Mouse (Mus musculus) thymus, postnatal 36 days (tissue): ENCODE results near the gene Cyp2a5.
"Not testable (repeated sequence)": the region's sequence is repeated elsewhere in the genome, so short reads cannot be mapped to it uniquely, and the experiment has no call there.

ENCODE experiments used
- DNase-seq, 2 experiments: peaks; one replicate each; pipeline ENCODE4 v3.0.0; 2022; ENCODE audit warnings: mixed read lengths in 2 of 2

The Cyp2a5 gene

DNA sequence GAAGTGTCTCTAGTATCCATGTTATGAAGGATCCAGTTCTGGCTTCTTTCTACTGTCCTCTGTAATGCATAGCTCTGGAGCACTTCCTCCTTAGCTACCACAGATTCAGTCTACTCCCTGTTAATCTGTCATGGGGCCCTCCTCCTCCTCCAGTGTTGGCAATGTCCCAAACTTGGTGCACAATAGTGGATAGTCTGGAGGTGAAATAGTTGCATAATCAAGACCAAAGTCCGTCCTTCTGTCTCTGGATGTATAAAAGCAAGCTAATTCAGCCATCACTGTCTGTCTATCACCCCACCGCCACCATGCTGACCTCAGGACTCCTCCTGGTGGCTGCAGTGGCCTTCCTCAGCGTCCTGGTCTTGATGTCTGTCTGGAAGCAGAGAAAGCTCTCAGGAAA lies at the start of gene Cyp2a5:
Gene Cyp2a5 (plus strand): TSS at position 247 of the 400 bp plus-strand sequence.
- DNase-seq, result not testable (repeated sequence)

GRCm38 (mm10) chr7:26786013-26786412 lies 49.1 kb upstream of the Cyp2a5 start:
- not testable (repeated sequence) for DNase-seq

- DNase-seq, result no peak
Measured at GRCm38 (mm10) chr7:26789984-26790383, 45.1 kb upstream of the Cyp2a5 start.

- no peak for DNase-seq
Measured at GRCm38 (mm10) chr7:26800104-26800503, 35.0 kb upstream of the Cyp2a5 start.

- DNase-seq, result no peak
Measured at GRCm38 (mm10) chr7:26800996-26801395, 34.1 kb upstream of the Cyp2a5 start.

DNA sequence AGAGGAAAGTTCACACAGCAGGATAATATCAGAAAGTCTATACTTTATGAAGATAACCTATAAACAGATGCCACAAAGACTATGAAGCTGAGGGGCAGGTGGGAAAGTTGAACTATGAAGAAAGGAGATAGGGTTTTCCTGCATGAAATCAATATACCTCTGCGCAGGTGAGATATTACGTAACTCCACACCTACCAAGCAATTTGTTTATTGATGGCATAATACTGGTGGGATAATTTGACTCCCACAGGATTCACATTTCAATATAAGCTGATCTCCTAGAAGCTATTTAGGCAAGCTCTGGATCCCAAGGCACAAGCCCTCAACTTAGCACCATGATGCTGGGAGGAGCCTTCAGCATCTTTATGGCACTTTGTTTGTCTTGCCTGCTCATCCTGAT lies 26.5 kb upstream of the Cyp2a5 start, which contains the start of gene Cyp2g1:
Gene Cyp2g1 (plus strand): TSS at position 301 of the 400 bp plus-strand sequence.
- no peak for DNase-seq

GRCm38 (mm10) chr7:26831556-26832292 lies 3.4 kb upstream of the Cyp2a5 start:
- DNase-seq, result not testable (repeated sequence)

- DNase-seq, result not testable (repeated sequence)
Measured at GRCm38 (mm10) chr7:26832668-26833067, 2.4 kb upstream of the Cyp2a5 start.

- DNase-seq, result not testable (repeated sequence)
Measured at GRCm38 (mm10) chr7:26843400-26843799, 8.3 kb downstream of the Cyp2a5 start.

DNA sequence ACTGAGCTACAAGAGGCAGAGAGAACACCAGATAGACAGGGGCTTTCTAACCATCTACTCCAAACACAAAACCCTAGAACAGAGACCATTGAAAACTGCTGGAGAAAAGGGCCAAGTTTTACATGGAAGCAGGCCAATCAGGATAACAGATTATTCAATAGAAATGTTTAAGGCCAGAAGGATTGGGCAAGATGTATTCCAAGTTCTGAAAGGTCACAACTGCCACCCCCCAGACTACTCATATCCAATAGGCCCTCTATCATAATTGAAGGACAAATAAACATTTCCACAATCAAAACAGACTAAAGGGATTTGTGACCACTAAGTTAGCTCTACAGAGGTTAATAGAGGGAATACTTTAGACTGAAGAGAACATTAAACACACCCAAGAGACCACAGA lies 15.0 kb downstream of the Cyp2a5 start:
- not testable (repeated sequence) for DNase-seq

DNA sequence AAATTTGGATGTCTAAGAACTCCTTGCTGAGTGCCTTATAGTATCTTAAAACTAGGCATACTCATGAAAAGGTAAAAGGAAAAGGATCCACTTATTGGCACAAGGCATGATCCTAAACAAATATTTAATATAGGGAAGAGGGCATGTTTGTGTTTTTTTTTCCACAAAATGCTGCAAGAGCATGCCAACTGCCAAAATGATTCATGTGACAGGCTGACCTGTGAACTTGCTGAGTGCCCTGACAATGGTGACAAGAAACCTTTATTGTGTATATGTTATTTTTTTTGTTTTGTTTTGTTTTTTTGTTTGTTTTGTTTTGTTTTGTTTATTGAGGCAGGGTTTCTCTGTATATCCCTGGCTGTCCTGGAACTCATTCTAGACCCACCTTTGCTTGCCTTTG lies 43.5 kb downstream of the Cyp2a5 start:
- DNase-seq, result not testable (repeated sequence)

GRCm38 (mm10) chr7:26880600-26880999 lies 45.5 kb downstream of the Cyp2a5 start:
- not testable (repeated sequence) for DNase-seq
